Mouse (Mus musculus): ENCODE measurements around the gene Pygl.
"Not testable (repeated sequence)": the region's sequence is repeated elsewhere in the genome, so short reads cannot be mapped to it uniquely, and the experiment has no call there.

Gene Pygl

GRCm38 (mm10) chr12:70148631-70149265 lies 82.5 kb downstream of the Pygl start:
- DNase-seq, result no peak

- DNase-seq, result no peak
Observed at GRCm38 (mm10) chr12:70147986-70148630, 83.2 kb downstream of the Pygl start.

GRCm38 (mm10) chr12:70145586-70145985 lies 85.7 kb downstream of the Pygl start:
- DNase-seq, result no peak

- DNase-seq, result peak; percentile 64
Observed at GRCm38 (mm10) chr12:70144637-70145448, 86.4 kb downstream of the Pygl start.

- not testable (repeated sequence) for DNase-seq
Observed at GRCm38 (mm10) chr12:70144106-70144587, 87.1 kb downstream of the Pygl start.

- no peak for DNase-seq
Observed at GRCm38 (mm10) chr12:70140993-70141576, 90.2 kb downstream of the Pygl start.

All from cerebellum, adult 8-10 months (tissue).